Mouse (Mus musculus) retina, postnatal 1 day (tissue): ENCODE data around the gene Ankrd50.

Experiments
- DNase-seq: peaks from one replicate; pipeline ENCODE4 v3.0.0-alpha.2; 2012

Ankrd50 gene

DNA sequence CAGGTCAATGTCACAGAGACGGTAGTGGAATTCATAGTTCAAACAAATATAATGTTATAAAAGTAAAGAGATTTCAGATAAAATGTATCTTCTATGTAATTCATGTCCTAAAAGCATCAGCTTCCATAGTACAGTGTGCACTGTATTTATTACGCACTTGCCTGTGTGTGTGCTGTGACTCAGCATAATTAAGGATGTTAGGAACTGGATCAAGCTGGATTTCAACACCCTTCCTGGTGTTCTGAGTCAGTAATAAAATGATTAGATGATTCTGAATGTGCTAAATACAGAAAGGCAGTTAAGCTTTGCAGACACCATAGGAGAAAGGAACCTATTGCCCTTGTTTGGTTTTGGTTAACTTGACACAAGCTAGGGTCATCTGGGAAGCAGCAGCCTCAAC, 21.5 kb downstream of the Ankrd50 start:
- no peak for DNase-seq

DNA sequence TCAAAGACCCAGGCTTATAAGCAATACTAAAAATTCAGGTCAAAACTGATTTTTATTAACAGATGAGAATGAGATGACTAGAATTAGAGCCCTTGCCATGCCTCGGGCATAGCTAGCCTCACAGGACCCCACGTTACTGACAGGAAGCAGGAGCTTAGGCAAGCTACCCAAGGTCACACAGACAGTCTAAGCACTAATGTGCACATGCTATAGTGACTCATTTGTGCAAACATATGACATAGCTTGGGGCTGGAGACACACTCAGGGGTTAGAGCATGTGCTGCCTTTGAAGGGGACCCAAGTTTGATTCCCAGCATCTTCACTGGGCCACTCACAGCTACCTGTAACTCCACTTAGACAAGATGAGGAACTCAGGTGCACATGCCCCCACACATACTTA, 22.9 kb downstream of the Ankrd50 start:
- no peak for DNase-seq

GRCm38 (mm10) chr3:38460250-38460624, 24.4 kb downstream of the Ankrd50 start:
- DNase-seq, result no peak

DNA sequence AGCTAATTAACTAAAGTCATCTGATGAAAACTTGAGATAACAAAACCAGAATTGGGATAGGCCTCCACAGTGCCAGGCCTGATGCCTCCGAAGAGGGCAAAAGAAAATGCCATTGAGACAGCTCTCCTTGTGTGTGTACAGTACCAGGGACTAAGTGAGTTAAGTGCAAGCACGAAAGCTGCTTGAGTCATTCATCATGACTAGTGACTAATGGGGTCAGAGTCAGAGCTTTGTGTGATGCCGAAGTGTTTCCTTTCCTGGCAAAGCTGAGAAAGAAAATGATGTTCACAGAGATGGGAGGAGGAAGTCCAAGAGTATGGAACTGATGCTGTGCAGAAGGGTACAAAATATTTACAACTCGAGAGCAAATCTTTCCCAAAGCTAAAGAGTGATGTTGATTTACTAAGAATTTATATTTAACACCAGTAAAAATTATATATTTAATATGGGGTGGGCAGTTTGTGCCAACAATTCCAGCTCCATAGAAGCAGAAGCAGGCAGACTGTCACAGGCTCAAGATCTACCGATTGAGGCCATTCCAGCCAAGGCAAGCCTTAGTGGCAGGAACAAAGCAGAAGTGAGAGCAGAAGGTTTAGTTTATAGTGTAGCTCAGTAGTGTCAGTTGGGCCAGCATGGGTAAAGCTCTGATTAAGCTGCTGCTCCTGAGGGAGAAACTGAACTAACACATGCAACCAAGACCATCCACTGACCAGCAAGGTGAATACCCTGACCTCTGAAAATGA, 25.0 kb downstream of the Ankrd50 start:
- DNase-seq, result no peak

- DNase-seq, result no peak
Measured at GRCm38 (mm10) chr3:38457041-38457440, 27.6 kb downstream of the Ankrd50 start.

- peak; percentile 39 for DNase-seq
Measured at GRCm38 (mm10) chr3:38452199-38452598, 32.4 kb downstream of the Ankrd50 start.

DNA sequence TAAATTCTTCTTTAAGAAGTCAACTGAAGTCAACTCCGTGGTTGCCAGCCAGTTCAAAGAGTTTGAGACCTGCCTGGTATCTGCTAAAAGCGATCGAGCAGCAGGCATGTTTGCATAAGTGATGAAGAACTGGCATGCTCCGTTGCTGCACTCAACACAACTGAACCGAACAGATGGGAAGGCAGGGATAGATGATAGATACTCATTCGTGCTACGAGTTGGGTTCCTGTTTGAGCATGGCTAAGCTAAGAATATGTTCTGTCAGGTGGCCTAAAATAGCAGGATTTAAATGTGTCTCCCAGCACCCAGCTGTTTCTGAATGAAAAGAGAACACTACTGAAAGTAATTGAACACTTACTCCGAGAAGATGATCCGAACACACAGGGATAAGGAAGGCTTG, 38.1 kb downstream of the Ankrd50 start:
- DNase-seq, result no peak

DNA sequence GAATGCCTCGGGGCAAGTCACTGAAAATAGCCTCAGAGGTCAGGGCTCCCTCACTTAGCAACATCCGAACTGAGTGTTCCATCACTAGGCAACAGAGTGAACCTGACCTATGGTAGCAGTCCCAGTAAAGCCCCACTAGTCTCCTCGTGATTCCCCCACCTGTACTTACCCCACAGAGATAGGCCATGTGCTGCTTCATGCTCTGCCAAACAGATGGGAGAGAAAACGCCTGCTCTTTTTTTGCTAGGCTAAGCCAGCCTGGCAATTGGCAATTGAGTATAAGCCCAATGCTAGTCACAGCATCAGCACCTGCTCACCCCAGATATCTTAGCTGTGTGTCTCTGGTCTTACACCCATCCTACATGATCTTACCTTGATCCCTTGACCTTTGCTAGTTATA, 40.8 kb downstream of the Ankrd50 start:
- no peak for DNase-seq

GRCm38 (mm10) chr3:38440564-38440991, 44.1 kb downstream of the Ankrd50 start:
- DNase-seq, result no peak

DNA sequence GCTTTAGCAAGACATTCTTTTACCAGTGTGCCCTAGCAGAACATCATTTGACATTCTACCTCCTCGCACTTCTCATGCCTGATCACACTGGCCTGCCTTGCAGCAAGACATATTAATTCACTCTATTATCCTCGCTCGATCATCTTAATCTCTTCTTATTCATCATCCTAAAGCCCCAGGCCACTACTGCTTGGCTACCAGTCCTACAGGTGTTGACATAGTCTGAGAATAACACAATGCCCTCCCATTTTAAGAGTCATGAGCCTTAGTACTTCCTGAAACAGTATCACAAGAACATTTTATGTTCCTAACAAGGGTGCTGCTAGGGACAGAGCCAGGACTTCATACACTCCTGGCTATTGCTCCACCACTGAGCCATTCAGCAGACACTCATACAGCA, 48.0 kb downstream of the Ankrd50 start:
- peak; percentile 20 for DNase-seq

- no peak for DNase-seq
Measured at GRCm38 (mm10) chr3:38435828-38436227, 48.8 kb downstream of the Ankrd50 start.

DNA sequence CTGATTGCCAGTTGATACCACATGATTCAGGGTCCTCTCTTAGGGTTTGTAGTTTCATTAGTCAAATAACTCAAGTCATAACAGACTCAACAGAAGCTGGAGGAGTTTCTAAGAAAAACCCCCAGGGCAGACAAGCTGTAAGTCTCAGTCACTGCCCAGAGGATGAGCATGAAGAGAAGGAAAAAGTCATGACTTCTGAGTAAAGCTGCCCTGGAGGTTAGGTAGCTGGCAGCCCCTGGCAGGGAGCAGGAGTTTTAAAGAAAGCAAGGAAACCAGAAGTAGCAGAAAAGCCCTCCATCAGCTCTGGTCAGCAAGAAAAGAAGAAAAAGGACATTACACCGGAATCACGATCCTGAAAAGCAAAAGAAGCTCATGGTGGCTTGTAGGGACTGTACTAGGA, 50.2 kb downstream of the Ankrd50 start:
- DNase-seq, result no peak

DNA sequence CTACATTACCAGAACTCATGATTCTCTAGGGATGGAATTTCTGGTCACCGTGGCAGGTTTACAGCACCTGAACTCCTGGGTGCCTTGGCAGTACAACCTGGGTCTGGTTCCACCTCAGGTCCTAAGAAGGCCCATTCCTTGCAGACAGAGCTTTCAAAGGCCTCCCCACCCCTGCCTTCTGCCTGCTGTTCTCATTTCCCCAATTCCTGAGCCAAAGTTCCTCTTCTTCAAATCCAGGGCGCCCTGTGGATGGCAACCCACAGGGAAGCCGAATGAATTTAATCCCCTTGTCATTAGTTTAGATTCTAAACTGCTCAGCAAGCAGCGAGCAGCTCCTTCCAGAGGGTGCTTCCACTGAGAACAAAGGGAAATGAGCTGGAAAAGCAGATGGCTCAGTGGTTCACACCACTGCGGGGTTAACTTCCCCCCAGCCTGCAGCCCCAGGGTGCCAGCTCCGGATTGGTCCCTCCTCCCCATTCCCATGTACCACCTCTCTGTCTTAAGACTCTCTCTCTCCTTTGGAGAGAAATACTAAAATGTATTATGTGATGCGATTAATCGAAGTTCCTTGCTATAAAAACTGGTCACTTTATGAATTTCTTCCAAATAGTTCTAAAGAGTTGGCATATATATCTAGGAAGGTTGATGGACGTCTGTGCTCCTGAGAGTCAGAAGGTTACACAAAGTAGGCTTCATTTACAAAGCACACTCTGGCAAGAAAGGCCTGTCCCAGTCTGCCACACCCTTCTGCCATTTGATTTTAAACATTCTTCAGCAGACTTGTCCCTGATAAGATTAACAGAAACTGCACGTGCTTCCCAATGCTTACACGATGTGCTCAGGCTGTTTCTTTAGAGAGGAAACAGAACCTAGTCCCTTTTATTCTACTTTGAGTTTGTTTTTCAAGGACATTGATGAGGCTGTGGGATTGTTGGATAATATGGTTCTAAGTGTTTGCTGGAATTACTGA, 50.9 kb downstream of the Ankrd50 start:
- peak; percentile 52 for DNase-seq

DNA sequence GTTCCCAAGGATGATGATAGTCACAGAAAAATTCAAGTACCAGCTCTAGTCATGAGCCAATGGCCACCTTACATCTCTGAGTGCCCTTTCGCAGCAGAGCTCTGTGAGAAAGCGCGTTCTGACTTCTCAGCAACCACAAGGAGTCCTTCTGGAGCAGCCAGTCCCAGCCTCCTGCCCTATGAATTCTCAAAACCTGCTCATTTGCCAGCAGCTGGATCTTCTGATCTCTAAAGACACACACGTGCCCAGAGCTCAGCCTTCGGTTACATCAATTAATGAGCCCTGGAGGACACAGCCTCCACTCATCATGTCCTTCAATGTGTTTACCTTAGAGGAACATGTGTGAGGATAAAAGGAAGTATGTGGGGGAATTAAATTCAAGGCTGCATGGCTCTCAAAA, 53.2 kb downstream of the Ankrd50 start:
- no peak for DNase-seq

DNA sequence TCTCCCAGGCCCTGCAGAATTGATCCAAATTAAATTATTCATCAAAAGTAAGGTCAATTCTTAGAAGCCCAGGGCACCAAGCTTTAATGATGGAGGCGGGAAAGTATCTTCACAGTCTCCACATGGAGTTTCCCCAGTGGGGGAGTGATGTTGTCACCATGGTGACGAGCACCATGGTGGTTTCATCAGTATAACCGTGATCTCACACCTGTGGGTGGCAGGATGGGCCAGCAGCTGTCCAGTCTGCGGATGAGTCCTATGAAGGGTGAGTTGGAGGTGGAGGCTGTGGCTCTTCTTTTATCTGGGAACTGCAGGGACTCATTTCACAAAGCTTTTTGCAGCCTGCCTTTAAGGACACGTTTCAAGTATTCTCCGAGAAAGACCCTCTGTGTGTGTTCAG, 53.6 kb downstream of the Ankrd50 start:
- DNase-seq, result no peak

DNA sequence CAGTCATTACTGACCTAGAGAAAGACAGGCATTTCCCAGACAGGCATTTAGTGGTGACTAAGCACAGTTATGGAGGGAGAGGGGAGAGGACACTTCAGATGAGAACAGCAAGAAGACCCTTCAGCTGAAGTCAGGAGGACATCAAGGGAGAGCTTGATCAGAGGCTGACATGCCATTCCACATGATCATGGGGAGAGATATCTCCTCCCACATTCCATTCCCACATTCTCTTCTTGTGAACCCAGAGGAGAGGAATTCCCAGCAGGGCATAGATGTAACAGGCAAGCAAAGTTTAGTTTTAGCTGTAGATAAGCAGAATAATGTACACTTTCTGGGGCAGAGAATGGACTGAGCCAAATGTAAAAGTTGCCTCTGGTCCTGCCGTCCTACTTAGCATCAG, 57.4 kb downstream of the Ankrd50 start:
- DNase-seq, result no peak

GRCm38 (mm10) chr3:38423966-38424365, 60.7 kb downstream of the Ankrd50 start:
- DNase-seq, result no peak

GRCm38 (mm10) chr3:38419896-38420295, 64.7 kb downstream of the Ankrd50 start:
- no peak for DNase-seq

DNA sequence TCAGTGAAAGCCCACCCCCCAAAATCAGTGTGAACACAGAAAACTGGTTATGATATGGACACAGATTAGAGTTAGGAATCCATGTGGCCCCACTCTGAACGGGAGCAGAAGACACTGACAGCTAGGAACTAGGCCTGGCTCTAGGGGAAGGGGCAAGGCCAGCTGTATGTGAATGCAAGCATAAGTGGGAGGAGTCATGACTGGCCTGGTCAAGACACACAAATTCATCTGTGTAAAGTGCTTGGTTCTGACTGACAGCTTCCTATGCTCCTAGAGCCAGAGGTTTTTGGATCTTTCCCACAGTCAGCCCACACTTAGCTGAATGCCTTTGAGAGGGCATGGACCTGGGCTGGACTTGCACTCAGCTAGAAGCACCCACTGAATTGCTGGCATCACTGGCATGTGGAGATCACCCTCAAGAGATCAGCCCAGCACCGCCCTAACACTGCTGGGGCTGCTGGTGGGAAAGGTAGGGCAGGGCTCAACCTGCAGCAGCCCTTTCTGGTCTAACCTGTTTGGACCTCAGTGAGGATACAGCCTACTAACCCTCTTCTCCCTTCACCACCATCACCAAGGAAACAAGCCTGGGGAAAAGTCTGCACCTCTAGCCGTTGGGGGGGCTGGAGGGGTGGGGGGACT, 69.2 kb downstream of the Ankrd50 start:
- no peak for DNase-seq
